Mouse (Mus musculus) forebrain, embryonic 15.5 days (tissue): ENCODE results near the gene Lrrn1. TPM values are rescaled to one million over a fixed set of nuclear protein-coding genes. Genes with fewer than 3 reads are reported as not detected.

Source experiments
- ATAC-seq: fragments of 200-750 bp; cut with Nextera tagmentation; replicated peaks from 2 replicates; pipeline ENCODE4 v1.8.0; 2017; ENCODE audit warnings: mild to moderate bottlenecking, moderate TSS enrichment, moderate library complexity
- H3K27ac ChIP-seq: fragments of 300-500 bp; sonication (generic); replicated peaks from 2 replicates; pipeline ENCODE4 v1.5.1; 2015; ENCODE audit warnings: mild to moderate bottlenecking, inconsistent platforms
- H3K27me3 ChIP-seq: fragments of 300-500 bp; sonication (generic); 2 replicates; pipeline ENCODE4 v1.6.1; 2015; ENCODE audit warnings: inconsistent platforms
- H3K36me3 ChIP-seq: fragments of 300-500 bp; sonication (generic); 2 replicates; pipeline ENCODE4 v1.6.1; 2015; ENCODE audit warnings: mild to moderate bottlenecking, inconsistent platforms
- H3K4me1 ChIP-seq: fragments of 300-500 bp; sonication (generic); 2 replicates; pipeline ENCODE4 v1.6.1; 2015; ENCODE audit warnings: inconsistent platforms
- H3K4me2 ChIP-seq: fragments of 300-500 bp; sonication (generic); replicated peaks from 2 replicates; pipeline ENCODE4 v1.6.1; 2015; ENCODE audit warnings: mild to moderate bottlenecking, inconsistent platforms
- H3K4me3 ChIP-seq: fragments of 300-500 bp; sonication (generic); 2 replicates; pipeline ENCODE4 v1.5.1; 2015; ENCODE audit warnings: mild to moderate bottlenecking, inconsistent platforms
- H3K9ac ChIP-seq: fragments of 300-500 bp; sonication (generic); replicated peaks from 2 replicates; pipeline ENCODE4 v1.6.1; 2015; ENCODE audit warnings: mild to moderate bottlenecking, inconsistent platforms
- H3K9me3 ChIP-seq: fragments of 300-500 bp; sonication (generic); 2 replicates; pipeline ENCODE4 v1.6.1; 2016; ENCODE audit warnings: inconsistent platforms
- WGBS: fragments of 180-500 bp; shearing (Covaris S2); methylation state at CpG from one replicate; pipeline ENCODE4 v1.1.7; 2015; ENCODE audit warnings: mixed read lengths; 5-methylcytosine and 5-hydroxymethylcytosine counted together
- polyA plus RNA-seq: library from polyadenylated mRNA; unstranded; fragments of >200 nt; fragmentation: Nextera tagmentation; extraction: Ambion mirVana; gene quantifications from 2 replicates; pipeline ENCODE4 v1.2.1, GENCODE M21; 2015

The Lrrn1 gene
- polyA plus RNA-seq, 1 experiment from 2014 or later = 41.5 TPM

DNA sequence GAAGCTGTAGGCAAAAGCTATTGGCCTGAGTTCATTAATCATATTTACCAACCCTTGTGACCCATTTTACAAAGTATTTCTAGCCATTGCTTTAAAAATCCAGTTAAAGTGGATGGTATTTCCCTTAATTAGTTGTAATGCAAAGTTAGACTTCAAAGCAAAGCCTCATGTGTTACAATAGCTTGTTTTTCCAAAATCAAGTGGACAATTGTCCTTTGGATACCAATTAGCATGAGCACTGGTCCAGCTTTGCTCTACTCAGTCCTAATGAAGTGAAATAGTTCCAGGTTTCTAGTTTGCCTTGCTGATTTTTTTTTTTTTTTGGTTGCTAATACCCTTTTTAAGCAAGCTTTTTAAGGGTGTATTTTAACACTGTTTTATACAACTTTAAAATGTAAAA lies 75.6 kb downstream of the Lrrn1 start:
- H3K4me2 ChIP-seq = no peak overlapping the region
- H3K27ac ChIP-seq = no peak overlapping the region
- no peak for ATAC-seq
- H3K4me1 ChIP-seq = no peaks in the 10 kb centered on the region
- no peaks in the 10 kb centered on the region for H3K27me3 ChIP-seq
- H3K9me3 ChIP-seq = no peaks in the 10 kb centered on the region
- H3K4me3 ChIP-seq = no peak overlapping the region
- H3K36me3 ChIP-seq = no peaks in the 10 kb centered on the region
- no peak overlapping the region for H3K9ac ChIP-seq

DNA sequence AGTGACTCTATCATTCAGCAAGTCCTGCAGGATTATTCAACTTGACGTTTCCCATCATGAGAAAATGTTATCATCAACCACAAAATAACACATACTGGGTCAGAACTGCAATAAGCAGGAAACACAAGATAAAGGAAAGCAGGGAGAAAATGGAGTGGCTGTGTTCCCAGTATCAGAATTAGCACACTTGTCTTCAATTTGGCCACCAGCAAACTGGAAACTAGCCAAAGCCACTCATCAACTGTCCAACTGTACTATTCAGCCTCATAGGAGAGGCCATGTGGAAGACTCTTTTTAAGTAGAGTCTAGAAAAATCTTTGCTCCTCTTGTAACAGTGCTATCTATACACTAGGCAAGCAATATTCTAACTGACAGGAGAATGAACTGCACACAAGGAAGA lies 84.7 kb downstream of the Lrrn1 start:
- Histone ChIP-seq H3K9me3 (no peaks in the 10 kb centered on the region), H3K4me1 (no peaks in the 10 kb centered on the region), H3K36me3 (no peaks in the 10 kb centered on the region), H3K4me2 (no peak overlapping the region), H3K27ac (no peak overlapping the region), H3K9ac (no peak overlapping the region), H3K4me3 (no peak overlapping the region), H3K27me3 (no peaks in the 10 kb centered on the region)
- no peak for ATAC-seq
- WGBS = 40% methylated on average over 1 of the region's 1 CpGs
